Mouse (Mus musculus): ENCODE measurements around the gene Zfp652. TPM values are rescaled to one million over a fixed set of nuclear protein-coding genes. Genes with fewer than 3 reads are reported as not detected.

Zfp652 gene
- polyA plus RNA-seq, 1 experiment from 2014 or later: 6.3 TPM

- Histone ChIP-seq H3K27me3 (peaks cover 30% of the 10 kb centered on the region), H3K27ac (no peak overlapping the region), H3K4me3 (replicated peaks) (no peak overlapping the region), H3K4me2 (no peak overlapping the region), H3K36me3 (no peaks in the 10 kb centered on the region), H3K9ac (0 out of 2 replicates have a peak overlapping the region, but pooled peaks have one; percentile 3), H3K9me3 (replicated peaks) (no peaks in the 10 kb centered on the region), H3K4me1 (replicated peaks) (peaks cover 89% of the 10 kb centered on the region)
- WGBS (ENCODE audit: insufficient replicate concordance): 66% methylated on average over 8 of the region's 8 CpGs
- ATAC-seq (ENCODE audit: low read depth): no peak
- no peak for DNase-seq
Measured at GRCm38 (mm10) chr11:95838999-95839868, 126.8 kb downstream of the Zfp652 start.

- Histone ChIP-seq H3K4me1 (replicated peaks) (peaks cover 78% of the 10 kb centered on the region), H3K9ac (peak overlapping the region; percentile 55)
Measured at GRCm38 (mm10) chr11:95840694-95841497, 128.4 kb downstream of the Zfp652 start.

GRCm38 (mm10) chr11:95841498-95841830 lies 129.0 kb downstream of the Zfp652 start:
- Histone ChIP-seq H3K4me2 (peak overlapping the region; percentile 57), H3K4me1 (replicated peaks) (peaks cover 72% of the 10 kb centered on the region), H3K4me3 (replicated peaks) (peak overlapping the region; percentile 49), H3K27ac (peak overlapping the region; percentile 58), H3K9me3 (replicated peaks) (no peaks in the 10 kb centered on the region), H3K27me3 (peaks cover 24% of the 10 kb centered on the region), H3K9ac (peak overlapping the region; percentile 55), H3K36me3 (no peaks in the 10 kb centered on the region)
- 47% methylated on average over 10 of the region's 10 CpGs for WGBS (ENCODE audit: insufficient replicate concordance)
- ATAC-seq (ENCODE audit: low read depth): no peak
- no peak for DNase-seq

More at GRCm38 (mm10) chr11:95840694-95841497, 128.4 kb downstream of the Zfp652 start:
- DNase-seq: no peak
- Histone ChIP-seq H3K27me3 (peaks cover 27% of the 10 kb centered on the region), H3K4me3 (replicated peaks) (peak overlapping the region; percentile 49), H3K4me2 (peak overlapping the region; percentile 57), H3K9me3 (replicated peaks) (no peaks in the 10 kb centered on the region), H3K27ac (0 out of 2 replicates have a peak overlapping the region, but pooled peaks have one; percentile 58), H3K36me3 (no peaks in the 10 kb centered on the region)
- 54% methylated on average over 5 of the region's 5 CpGs for WGBS (ENCODE audit: insufficient replicate concordance)
- ATAC-seq (ENCODE audit: low read depth): no peak

GRCm38 (mm10) chr11:95842074-95842681 lies 129.7 kb downstream of the Zfp652 start, which contains the start of gene Abi3:
Abi3 (minus strand) TSS chr11:95842476.
- ATAC-seq (ENCODE audit: low read depth) (peak; percentile 80), DNase-seq (peak; percentile 60)
- Histone ChIP-seq H3K4me2 (peak within 1 kb of the TSS; percentile 57), H3K4me3 (replicated peaks) (peak within 1 kb of the TSS; percentile 49), H3K27me3 (peaks cover 20% of the 10 kb centered on the region), H3K27ac (peak within 1 kb of the TSS; percentile 58), H3K9me3 (replicated peaks) (no peaks in the 10 kb centered on the region), H3K36me3 (no peaks in the 10 kb centered on the region), H3K4me1 (replicated peaks) (peaks cover 66% of the 10 kb centered on the region), H3K9ac (peak within 1 kb of the TSS; percentile 55)
- WGBS (ENCODE audit: insufficient replicate concordance): 3% methylated on average over 11 of the region's 11 CpGs

- no peak overlapping the region for H3K4me3 ChIP-seq (replicated peaks)
- H3K9ac ChIP-seq: no peak overlapping the region
- peak overlapping the region; percentile 57 for H3K4me2 ChIP-seq
- ATAC-seq (ENCODE audit: low read depth) (no peak), DNase-seq (no peak)
- H3K4me1 ChIP-seq (replicated peaks): peaks cover 58% of the 10 kb centered on the region
- peaks cover 19% of the 10 kb centered on the region for H3K27me3 ChIP-seq
- no peaks in the 10 kb centered on the region for H3K9me3 ChIP-seq (replicated peaks)
- WGBS (ENCODE audit: insufficient replicate concordance): 31% methylated on average over 5 of the region's 5 CpGs
- H3K36me3 ChIP-seq: no peaks in the 10 kb centered on the region
- H3K27ac ChIP-seq: peak overlapping the region; percentile 58; the same call in 1 of the 2 replicates
Measured at GRCm38 (mm10) chr11:95842953-95843352, 130.5 kb downstream of the Zfp652 start.

GRCm38 (mm10) chr11:95843421-95843950 lies 131.0 kb downstream of the Zfp652 start:
- peak overlapping the region; percentile 11; the same call in 1 of the 2 replicates for H3K27ac ChIP-seq
- H3K9me3 ChIP-seq (replicated peaks): no peaks in the 10 kb centered on the region
- peaks cover 53% of the 10 kb centered on the region for H3K4me1 ChIP-seq (replicated peaks)
- whole genome bisulfite sequencing (ENCODE audit: insufficient replicate concordance): 29% methylated on average over 6 of the region's 6 CpGs
- no peaks in the 10 kb centered on the region for H3K36me3 ChIP-seq
- H3K27me3 ChIP-seq: peaks cover 19% of the 10 kb centered on the region
- DNase-seq (no peak), ATAC-seq (ENCODE audit: low read depth) (no peak)
- H3K4me2 ChIP-seq: peak overlapping the region; percentile 17
- H3K4me3 ChIP-seq (replicated peaks): no peak overlapping the region
- H3K9ac ChIP-seq: no peak overlapping the region

- no peaks in the 10 kb centered on the region for H3K9me3 ChIP-seq (replicated peaks)
- H3K9ac ChIP-seq: no peak overlapping the region
- DNase-seq (no peak), ATAC-seq (ENCODE audit: low read depth) (no peak)
- peaks cover 42% of the 10 kb centered on the region for H3K4me1 ChIP-seq (replicated peaks)
- H3K27me3 ChIP-seq: peaks cover 21% of the 10 kb centered on the region
- no peaks in the 10 kb centered on the region for H3K36me3 ChIP-seq
- H3K27ac ChIP-seq: no peak overlapping the region
- no peak overlapping the region for H3K4me3 ChIP-seq (replicated peaks)
- WGBS (ENCODE audit: insufficient replicate concordance): 39% methylated on average over 4 of the region's 4 CpGs
- H3K4me2 ChIP-seq: no peak overlapping the region
Measured at GRCm38 (mm10) chr11:95844935-95845334, 132.5 kb downstream of the Zfp652 start.

- Histone ChIP-seq H3K27me3 (peaks cover 18% of the 10 kb centered on the region), H3K4me3 (replicated peaks) (no peak overlapping the region), H3K9ac (no peak overlapping the region), H3K27ac (no peak overlapping the region), H3K36me3 (no peaks in the 10 kb centered on the region), H3K9me3 (replicated peaks) (no peaks in the 10 kb centered on the region), H3K4me2 (no peak overlapping the region), H3K4me1 (replicated peaks) (peaks cover 6% of the 10 kb centered on the region; the same call in 1 of the 2 replicates)
- 55% methylated on average over 2 of the region's 2 CpGs for WGBS (ENCODE audit: insufficient replicate concordance)
- no peak for ATAC-seq (ENCODE audit: low read depth)
- no peak for DNase-seq
Measured at GRCm38 (mm10) chr11:95850898-95851297, 138.4 kb downstream of the Zfp652 start.

- no peak for ATAC-seq (ENCODE audit: low read depth)
- Histone ChIP-seq H3K27me3 (peaks cover 18% of the 10 kb centered on the region), H3K9ac (no peak overlapping the region), H3K4me2 (no peak overlapping the region), H3K36me3 (no peaks in the 10 kb centered on the region), H3K4me3 (replicated peaks) (no peak overlapping the region), H3K9me3 (replicated peaks) (no peaks in the 10 kb centered on the region), H3K4me1 (replicated peaks) (peaks cover 18% of the 10 kb centered on the region), H3K27ac (no peak overlapping the region)
- WGBS (ENCODE audit: insufficient replicate concordance): 37% methylated on average over 5 of the region's 5 CpGs
- DNase-seq: no peak
Measured at GRCm38 (mm10) chr11:95853684-95854083, 141.2 kb downstream of the Zfp652 start.

- Histone ChIP-seq H3K4me2 (peak overlapping the region; percentile 81), H3K4me3 (replicated peaks) (peak overlapping the region; percentile 89; the same call in 1 of the 2 replicates), H3K9ac (peak overlapping the region; percentile 80; the same call in 1 of the 2 replicates), H3K27ac (no peak overlapping the region), H3K9me3 (replicated peaks) (no peaks in the 10 kb centered on the region), H3K4me1 (replicated peaks) (peaks cover 44% of the 10 kb centered on the region), H3K27me3 (peaks cover 9% of the 10 kb centered on the region), H3K36me3 (0 out of 2 replicates have a peak, but pooled peaks cover 6% of the 10 kb centered on the region)
- ATAC-seq (ENCODE audit: low read depth): no peak
- WGBS (ENCODE audit: insufficient replicate concordance): 74% methylated on average over 4 of the region's 4 CpGs
- no peak for DNase-seq
Measured at GRCm38 (mm10) chr11:95857306-95857705, 144.8 kb downstream of the Zfp652 start.
